Mouse (Mus musculus) liver, adult (tissue): ENCODE measurements around the gene Ndc1.

Source experiments
- GATA4 ChIP-seq: IDR thresholded peaks from 2 replicates; pipeline ENCODE4 v1.6.1; 2014; ENCODE audit warnings: mild to moderate bottlenecking, low read length; ENCODE audit not compliant: insufficient replicate concordance

Ndc1 gene

DNA sequence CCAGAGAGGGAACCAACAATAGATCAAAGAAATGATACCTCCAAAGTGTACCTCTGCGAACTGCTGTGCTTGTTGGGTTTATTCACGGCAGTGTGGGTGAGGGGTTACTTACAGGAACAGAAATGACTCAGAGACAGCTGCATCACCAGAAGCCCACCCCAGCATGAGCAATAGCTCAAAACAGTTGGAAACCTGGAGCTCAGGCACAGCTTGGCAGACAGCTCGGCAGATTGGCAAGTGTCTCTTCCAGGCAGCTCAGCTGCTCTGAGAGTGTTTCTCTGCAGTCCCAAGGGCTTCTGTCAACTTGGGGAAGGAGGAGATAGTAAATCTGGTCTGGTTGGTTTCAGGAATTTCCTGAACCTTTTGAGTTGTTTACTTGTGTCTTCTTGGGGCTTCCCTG lies 9.1 kb upstream of the Ndc1 start:
- no peak for TF ChIP-seq GATA4

DNA sequence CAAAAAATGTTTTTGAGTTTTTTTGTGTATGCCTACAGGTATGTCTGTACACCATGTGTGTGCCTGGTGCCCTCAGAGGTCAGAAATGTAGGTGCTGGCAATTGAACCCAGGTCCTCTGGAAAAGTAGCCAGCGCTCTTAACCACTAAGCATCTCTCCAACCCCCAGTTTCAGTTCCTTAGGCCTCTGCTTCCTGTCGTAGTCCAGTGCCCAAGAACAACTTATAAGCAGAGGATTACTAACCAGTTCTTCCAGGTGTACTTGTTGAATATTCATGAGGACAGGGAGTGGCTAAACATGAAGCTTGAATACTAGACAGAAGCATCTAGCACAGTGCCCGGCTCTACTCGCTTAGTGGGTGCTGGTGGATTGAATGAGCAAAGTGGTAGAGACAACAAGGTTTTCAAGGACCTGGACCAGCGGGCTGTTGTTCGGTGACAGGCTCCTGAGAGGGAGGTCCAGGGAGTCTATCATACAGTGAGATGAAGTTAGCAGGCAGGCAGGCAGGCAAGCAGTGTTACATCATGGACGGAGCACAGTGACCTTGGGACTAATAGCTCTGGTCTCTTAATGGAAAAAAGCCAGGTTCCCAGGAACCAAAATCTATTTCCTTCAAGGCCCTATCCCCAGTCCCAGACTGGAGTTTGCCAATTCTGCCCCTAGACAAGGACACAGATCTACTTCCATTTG lies 7.0 kb upstream of the Ndc1 start:
- no peak for TF ChIP-seq GATA4

DNA sequence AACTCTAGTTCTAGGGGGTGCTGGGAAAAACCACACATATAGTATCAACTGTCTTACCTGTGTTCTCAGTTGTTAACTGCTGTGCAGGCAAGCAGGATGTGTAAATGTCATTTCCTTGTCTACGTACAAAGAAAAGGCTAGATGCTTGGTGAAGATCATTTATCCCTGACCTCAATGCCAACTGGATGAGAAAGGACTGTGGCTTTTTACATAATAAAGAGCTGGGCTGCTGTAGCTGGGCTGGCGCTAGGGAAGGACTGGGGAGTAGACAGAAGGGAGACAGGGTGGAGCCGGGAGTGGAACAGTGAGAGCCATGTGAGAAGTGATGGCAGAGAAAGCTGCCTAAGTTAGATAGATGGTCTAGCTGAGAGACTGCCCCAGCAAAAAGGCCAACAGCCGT lies 4.8 kb upstream of the Ndc1 start:
- no peak for TF ChIP-seq GATA4

DNA sequence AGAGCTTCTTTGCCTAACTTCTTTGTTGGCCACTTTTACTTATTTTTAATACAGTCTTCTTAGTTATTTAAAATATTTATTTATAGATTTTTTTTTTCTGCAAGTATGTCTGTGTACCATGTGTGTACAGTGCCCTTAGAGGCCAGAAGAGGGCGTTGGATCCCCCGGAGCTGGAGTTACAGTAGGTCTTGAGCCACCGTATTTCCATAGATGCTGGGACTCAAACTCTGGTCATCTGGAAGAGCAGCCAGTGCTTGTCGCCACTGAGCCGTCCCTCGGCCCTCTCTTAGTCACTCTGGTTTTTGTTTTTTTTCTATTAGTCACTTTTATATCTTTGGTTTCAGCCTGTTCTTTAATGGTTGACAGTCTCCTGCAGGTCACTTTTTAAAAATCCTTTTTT lies 4.0 kb upstream of the Ndc1 start:
- TF ChIP-seq GATA4, result no peak

DNA sequence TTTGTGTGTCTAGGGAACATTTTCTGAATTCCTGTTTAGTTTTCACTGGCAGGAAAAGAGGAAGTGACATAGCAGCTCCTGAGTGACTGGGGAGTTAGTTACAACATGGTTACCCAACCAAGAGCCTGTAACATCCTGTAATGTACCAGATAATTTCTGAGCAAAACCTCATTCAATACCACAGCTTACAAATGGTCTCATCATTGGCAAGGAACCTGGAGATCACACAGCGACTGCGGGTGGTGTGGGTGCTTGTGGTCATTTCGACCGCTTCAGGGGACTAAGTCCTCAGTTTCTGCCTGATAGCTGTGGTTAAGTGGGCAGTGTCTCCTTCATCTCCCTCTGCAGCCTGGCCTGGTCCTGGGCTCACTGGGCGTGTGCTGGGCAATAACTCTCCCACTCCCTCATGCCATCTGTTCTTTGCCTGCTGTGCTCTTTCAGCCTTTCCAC lies 3.4 kb upstream of the Ndc1 start:
- TF ChIP-seq GATA4, result no peak

DNA sequence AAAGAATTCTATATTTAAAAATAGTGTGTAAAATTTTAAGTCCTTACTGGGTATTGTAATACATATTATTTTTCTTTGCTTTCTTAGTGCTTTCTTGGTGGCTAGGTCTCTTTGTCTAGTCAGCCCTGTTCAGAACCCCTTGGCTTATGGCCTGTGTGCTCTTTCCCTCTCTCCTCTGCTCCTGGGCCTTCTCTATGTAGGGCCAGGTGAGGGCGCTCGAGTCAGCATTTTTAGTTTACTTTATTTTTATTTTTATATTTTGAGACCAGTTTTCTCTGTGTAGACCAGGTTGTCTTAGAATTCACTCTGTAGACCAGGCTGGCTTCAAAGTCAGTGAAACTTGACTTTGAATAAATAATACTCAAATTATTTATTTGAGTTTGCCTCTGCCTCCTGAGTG lies 4.7 kb downstream of the Ndc1 start:
- TF ChIP-seq GATA4, result no peak

DNA sequence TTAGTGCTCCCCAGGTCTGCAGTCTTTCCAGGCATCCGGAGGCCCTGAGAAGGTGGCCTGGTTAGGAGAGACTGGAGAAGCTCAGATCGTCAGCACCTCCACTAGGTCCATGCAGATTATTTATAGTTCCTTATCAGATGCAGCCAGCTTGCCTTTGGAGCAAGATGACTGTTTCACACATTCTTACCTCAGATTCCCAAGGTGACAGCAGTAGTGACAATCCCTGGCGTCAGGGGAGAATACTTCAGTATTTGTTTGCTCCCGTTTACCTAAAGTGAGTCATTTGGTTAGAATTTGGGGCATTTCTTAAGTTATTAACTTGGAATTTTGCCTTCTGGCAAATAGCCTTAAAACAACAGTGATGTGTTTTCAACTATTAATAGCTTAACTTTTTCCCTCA lies 7.1 kb downstream of the Ndc1 start:
- no peak for TF ChIP-seq GATA4

DNA sequence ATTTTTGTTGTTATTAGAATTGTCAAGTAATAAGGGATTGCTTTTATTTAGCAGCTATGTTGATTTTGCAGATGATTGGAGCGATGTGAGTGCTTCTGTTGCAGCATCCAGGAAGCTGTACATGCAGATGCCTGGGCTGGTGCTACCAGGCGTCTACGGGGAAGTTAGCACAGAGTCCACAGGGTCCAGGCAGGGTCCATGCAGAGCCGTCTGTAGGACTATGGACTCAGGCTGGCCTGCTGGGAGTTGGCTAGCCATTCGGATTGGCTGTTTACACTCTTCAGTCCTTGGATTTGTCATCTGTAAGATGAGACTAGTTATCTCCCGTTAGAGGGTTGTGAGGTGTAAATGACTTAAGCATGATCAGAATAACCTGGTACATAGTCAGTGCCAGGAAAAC lies 11.4 kb downstream of the Ndc1 start:
- no peak for TF ChIP-seq GATA4

DNA sequence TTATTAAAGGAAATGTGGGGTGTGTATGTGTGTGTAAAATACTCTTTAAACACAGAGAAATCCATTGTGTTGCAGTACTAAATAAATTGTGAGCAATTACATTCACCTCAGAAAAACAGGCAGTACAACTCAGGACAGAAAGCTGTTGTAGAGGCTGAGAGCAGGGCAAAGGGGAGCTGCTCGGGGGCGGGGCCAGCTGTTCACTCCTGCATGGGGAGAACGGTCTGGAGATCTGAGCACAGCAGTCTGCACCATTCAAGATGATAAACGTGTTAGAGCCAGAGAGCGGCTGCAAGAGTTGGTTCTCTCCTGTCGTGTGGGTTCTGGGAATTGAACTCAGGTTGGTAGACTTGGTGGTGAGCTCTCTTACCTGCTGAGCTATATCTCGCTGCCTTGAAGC lies 13.3 kb downstream of the Ndc1 start:
- no peak for TF ChIP-seq GATA4

DNA sequence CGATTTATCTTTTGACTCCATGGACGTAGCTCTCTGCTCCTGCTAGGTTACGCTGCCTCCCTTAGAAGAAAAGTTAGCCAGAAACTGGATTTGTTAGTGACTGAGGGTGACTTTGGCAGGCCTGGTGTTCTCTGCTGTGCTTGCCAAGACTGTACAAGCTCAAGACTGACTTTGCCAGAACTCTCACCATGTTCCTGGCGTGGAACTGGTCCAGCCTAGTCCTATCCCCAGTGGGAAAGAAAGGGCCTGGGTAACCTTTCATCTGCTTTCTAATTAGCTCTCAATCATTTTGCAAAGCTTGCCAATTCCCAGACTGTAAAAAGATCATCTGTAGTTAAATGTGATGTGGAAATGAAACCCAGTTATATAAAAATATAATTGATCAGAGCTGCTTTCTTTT lies 19.5 kb downstream of the Ndc1 start:
- no peak for TF ChIP-seq GATA4

DNA sequence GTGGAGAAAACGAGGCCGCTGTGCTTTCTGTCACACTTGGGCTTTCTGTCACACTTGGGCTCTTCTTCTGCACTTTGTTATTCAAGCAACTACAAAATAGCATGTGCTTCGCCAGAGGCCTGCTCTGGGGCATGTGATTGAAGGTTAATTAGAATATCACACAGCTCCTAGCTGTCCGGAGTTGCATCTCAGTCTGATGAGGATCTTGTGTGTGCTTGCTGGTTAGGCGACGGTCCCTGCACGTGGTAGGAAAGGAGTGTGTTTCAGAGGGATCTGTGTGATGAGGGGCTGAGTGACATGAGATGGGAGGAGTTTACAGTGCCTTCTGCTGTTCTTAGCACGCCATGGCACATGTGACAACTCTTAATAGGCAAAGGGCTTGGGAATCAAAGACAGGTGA lies 19.9 kb downstream of the Ndc1 start:
- TF ChIP-seq GATA4, result no peak

DNA sequence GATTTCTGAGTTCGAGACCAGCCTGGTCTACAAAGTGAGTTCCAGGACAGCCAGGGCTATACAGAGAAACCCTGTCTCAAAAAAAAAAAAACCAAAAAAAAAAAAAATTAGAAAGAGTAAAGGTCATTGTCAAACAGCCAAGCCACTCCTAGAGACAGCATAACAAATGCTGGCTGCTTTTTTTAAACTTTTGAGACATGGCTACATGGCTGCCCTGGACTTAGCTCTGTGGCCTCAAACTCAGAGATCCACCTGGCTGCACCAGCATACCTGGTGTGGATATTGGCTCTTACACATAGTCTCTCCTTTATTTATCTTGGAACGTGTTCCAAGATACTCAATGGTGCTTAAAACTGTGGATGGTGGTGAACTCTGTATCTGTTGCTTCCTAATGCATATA lies 20.7 kb downstream of the Ndc1 start:
- no peak for TF ChIP-seq GATA4

DNA sequence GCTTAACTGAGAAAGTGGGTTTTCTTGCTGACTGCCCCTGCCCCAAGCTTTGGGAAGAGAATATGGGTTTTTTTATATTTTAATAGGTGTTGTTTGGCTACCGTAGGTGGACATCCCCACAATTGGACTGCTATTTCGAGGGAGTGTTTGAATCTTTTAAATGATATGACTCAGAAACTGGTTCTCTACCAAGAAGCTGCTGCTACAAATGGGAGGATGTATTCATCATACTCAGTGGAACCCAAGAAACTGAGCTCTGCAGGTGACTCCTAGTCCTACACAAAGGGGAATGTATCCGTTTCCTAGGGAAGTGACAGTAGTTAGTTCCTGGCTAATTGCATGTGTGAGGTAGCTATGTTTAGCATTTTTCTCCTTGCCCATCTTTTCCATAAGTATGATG lies 21.8 kb downstream of the Ndc1 start:
- no peak for TF ChIP-seq GATA4

DNA sequence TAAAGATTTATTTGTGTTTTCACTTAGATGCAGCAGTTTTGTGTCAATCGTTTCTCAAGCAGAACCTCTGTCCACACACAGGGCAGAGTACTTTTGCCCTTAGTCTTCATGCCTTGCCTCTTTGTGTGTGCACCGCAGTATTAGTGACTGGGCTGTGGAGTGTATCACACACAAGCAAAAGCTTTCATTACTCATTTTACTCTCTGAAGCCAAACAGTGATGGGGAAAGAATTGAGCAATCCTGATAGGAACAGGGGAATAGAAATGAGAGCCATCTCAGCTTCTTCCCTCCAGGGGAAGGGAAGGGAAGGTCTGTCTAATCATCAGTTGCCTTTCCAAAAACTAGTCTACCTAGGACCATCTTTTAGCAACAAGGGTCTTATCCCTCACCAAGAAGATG lies 26.2 kb downstream of the Ndc1 start:
- no peak for TF ChIP-seq GATA4

DNA sequence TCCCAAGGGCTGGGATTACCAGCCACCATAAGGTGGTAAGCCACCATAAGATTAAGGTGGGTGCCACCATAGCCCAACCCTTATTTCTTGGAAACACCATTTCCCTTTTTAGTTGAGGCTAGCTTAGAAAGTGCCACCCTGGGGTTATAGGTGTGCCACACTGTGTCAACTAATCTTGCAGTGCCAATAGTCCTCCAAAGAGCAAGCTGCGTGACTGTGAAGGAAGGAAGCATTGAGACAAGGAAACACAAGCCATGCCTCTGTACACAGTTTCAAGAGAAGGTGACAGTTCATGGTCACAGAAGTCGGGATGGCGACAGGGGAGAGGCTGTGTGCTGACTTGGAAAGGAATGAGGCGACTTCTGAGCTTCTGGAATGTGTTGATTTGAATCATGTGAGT lies 52.6 kb downstream of the Ndc1 start:
- TF ChIP-seq GATA4, result no peak

DNA sequence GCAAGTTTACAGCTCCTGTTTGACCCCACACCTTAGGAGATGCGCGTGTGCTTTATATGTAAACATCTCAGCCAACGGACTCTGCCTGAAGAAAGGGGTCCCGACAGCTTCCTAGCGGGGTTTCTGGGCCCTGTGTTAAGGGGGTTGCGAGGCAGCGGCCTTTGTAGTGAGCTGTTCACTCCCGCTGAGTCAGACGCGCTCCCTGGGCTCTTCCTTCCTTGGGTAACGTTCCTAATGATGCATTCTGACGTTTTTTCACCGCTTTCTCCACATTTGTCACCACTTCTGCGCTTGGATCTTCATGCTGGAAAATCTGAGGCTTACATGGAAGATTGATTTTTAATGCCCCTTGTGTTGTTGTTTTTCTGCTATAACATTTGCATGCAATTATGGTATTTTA lies 54.1 kb downstream of the Ndc1 start:
- TF ChIP-seq GATA4, result no peak

DNA sequence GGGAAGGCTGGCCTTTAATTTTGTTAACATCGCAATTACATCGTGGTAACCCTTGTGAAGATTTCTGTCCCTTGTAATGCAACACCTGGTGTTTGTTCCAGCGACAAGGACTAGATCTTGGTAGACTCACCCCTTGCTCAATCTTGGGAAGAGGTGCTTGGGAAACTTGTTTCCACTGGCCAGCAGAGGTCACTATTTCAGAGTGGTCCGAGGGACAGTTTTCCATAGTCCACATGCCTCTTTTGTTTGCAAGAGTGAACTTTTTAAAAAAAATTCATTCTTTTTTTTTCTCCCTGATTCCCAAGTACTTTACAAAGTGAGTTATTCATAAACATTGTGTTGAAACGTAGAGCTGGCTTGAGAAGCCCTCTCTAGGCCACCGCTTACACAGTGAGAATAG lies 54.6 kb downstream of the Ndc1 start:
- TF ChIP-seq GATA4, result no peak
